Mouse (Mus musculus) cerebellum, adult 8-10 months (tissue): Measurements from ENCODE around the gene Acox1.

Source experiments
- DNase-seq: peaks from one replicate; pipeline ENCODE4 v3.0.0; 2022

The Acox1 gene

GRCm38 (mm10) chr11:116210696-116211095 lies 11.9 kb upstream of the Acox1 start:
- DNase-seq = no peak

GRCm38 (mm10) chr11:116209257-116209656 lies 10.4 kb upstream of the Acox1 start:
- DNase-seq = no peak

- no peak for DNase-seq
Measured at GRCm38 (mm10) chr11:116208660-116209059, 9.8 kb upstream of the Acox1 start.

GRCm38 (mm10) chr11:116206678-116207077 lies 7.8 kb upstream of the Acox1 start:
- no peak for DNase-seq

- DNase-seq = no peak
Measured at GRCm38 (mm10) chr11:116203150-116203549, 4.3 kb upstream of the Acox1 start.

- DNase-seq = no peak
Measured at GRCm38 (mm10) chr11:116201151-116201550, 2.3 kb upstream of the Acox1 start.

- DNase-seq = no peak
Measured at GRCm38 (mm10) chr11:116198132-116198531, 713 bp downstream of the Acox1 start.

GRCm38 (mm10) chr11:116197584-116197906 lies 1.3 kb downstream of the Acox1 start:
- no peak for DNase-seq

GRCm38 (mm10) chr11:116196866-116197583 lies 1.8 kb downstream of the Acox1 start:
- no peak for DNase-seq

GRCm38 (mm10) chr11:116196336-116196735 lies 2.5 kb downstream of the Acox1 start:
- DNase-seq = no peak

- no peak for DNase-seq
Measured at GRCm38 (mm10) chr11:116195252-116195651, 3.6 kb downstream of the Acox1 start.

- no peak for DNase-seq
Measured at GRCm38 (mm10) chr11:116194619-116195018, 4.2 kb downstream of the Acox1 start.

GRCm38 (mm10) chr11:116187226-116187930 lies 11.5 kb downstream of the Acox1 start:
- no peak for DNase-seq

- DNase-seq = no peak
Measured at GRCm38 (mm10) chr11:116186360-116186759, 12.5 kb downstream of the Acox1 start.

GRCm38 (mm10) chr11:116185836-116186235 lies 13.0 kb downstream of the Acox1 start:
- no peak for DNase-seq

- DNase-seq = no peak
Measured at GRCm38 (mm10) chr11:116178411-116179121, 20.3 kb downstream of the Acox1 start.

- no peak for DNase-seq
Measured at GRCm38 (mm10) chr11:116176010-116176409, 22.8 kb downstream of the Acox1 start.

GRCm38 (mm10) chr11:116174775-116175448 lies 23.9 kb downstream of the Acox1 start:
- DNase-seq = no peak

- no peak for DNase-seq
Measured at GRCm38 (mm10) chr11:116171959-116172358, 26.9 kb downstream of the Acox1 start.

GRCm38 (mm10) chr11:116170003-116170800 lies 28.6 kb downstream of the Acox1 start:
- DNase-seq = no peak

- DNase-seq = no peak
Measured at GRCm38 (mm10) chr11:116169214-116169613, 29.6 kb downstream of the Acox1 start.

GRCm38 (mm10) chr11:116167884-116168439 lies 30.9 kb downstream of the Acox1 start, which contains the start of gene Fbf1:
Fbf1 (minus strand) TSS chr11:116168166.
- DNase-seq = peak; percentile 96
